Mouse (Mus musculus): ENCODE measurements around the gene Akr1c18. TPM values are rescaled to one million over a fixed set of nuclear protein-coding genes. Genes with fewer than 3 reads are reported as not detected.
"Not testable (repeated sequence)": the region's sequence is repeated elsewhere in the genome, so short reads cannot be mapped to it uniquely, and the experiment has no call there.

Gene Akr1c18
- not detected in 2 replicates for polyA plus RNA-seq (2015; fragmentation: Nextera tagmentation; extraction: Ambion mirVana)

GRCm38 (mm10) chr13:4150518-4150917 lies at the start of gene Akr1c18:
Gene Akr1c18 (minus strand): TSS chr13:4150654.
- Histone ChIP-seq H3K36me3 (ENCODE audit: control insufficient read depth, insufficient read depth, low read length) (no peaks in the 10 kb centered on the region), H3K4me1 (ENCODE audit: control insufficient read depth, insufficient read depth, low read length) (no peaks in the 10 kb centered on the region), H3K9ac (ENCODE audit: low read depth, low read length) (no peak within 1 kb of the TSS), H3K27ac (ENCODE audit: low read length) (no peak within 1 kb of the TSS), H3K4me2 (ENCODE audit: low read length) (no peak within 1 kb of the TSS), H3K4me3 (ENCODE audit: low read depth, low read length) (no peak within 1 kb of the TSS), H3K27me3 (ENCODE audit: control insufficient read depth, insufficient read depth, low read depth, low read length) (no peaks in the 10 kb centered on the region), H3K9me3 (replicated peaks; ENCODE audit: control insufficient read depth, low read length, poor library complexity, severe bottlenecking) (no peaks in the 10 kb centered on the region)
- ATAC-seq = no peak
- 73% methylated on average over 5 of the region's 5 CpGs for WGBS

DNA sequence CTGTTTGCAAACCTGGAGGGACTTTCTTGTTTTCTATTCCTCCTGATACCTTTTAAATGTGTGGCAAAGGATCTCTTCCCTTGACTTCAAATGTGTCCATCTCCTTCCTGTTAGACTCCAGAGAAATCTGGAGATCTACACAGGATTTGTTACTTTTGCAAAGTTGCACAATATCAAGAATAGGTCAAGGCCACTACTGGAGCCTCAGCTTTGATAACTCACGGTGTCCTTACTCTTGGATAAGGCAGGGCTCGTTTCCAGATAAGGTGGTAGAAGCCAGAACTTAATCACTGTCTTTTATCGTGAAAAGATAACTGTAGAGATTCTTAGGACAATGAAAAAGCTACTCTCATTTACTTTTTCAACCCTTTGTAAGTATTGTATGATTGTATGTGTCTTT lies 42.1 kb upstream of the Akr1c18 start:
- ATAC-seq = no peak
- Histone ChIP-seq H3K4me2 (ENCODE audit: low read length) (no peak overlapping the region), H3K9ac (ENCODE audit: low read depth, low read length) (no peak overlapping the region), H3K27me3 (ENCODE audit: control insufficient read depth, insufficient read depth, low read depth, low read length) (no peaks in the 10 kb centered on the region), H3K36me3 (ENCODE audit: control insufficient read depth, insufficient read depth, low read length) (no peaks in the 10 kb centered on the region), H3K27ac (ENCODE audit: low read length) (no peak overlapping the region), H3K4me1 (ENCODE audit: control insufficient read depth, insufficient read depth, low read length) (no peaks in the 10 kb centered on the region), H3K4me3 (ENCODE audit: low read depth, low read length) (no peak overlapping the region), H3K9me3 (replicated peaks; ENCODE audit: control insufficient read depth, low read length, poor library complexity, severe bottlenecking) (no peaks in the 10 kb centered on the region)
- 75% methylated on average over 3 of the region's 3 CpGs for WGBS

- H3K4me1 ChIP-seq (ENCODE audit: control insufficient read depth, insufficient read depth, low read length) = no peaks in the 10 kb centered on the region
- 81% methylated on average over 3 of the region's 3 CpGs for WGBS
- H3K27me3 ChIP-seq (ENCODE audit: control insufficient read depth, insufficient read depth, low read depth, low read length) = no peaks in the 10 kb centered on the region
- ATAC-seq = no peak
- H3K27ac ChIP-seq (ENCODE audit: low read length) = no peak within 1 kb of the TSS
- H3K36me3 ChIP-seq (ENCODE audit: control insufficient read depth, insufficient read depth, low read length) = no peaks in the 10 kb centered on the region
- no peak within 1 kb of the TSS for H3K4me2 ChIP-seq (ENCODE audit: low read length)
- no peaks in the 10 kb centered on the region for H3K9me3 ChIP-seq (replicated peaks; ENCODE audit: control insufficient read depth, low read length, poor library complexity, severe bottlenecking)
- H3K4me3 ChIP-seq (ENCODE audit: low read depth, low read length) = no peak within 1 kb of the TSS
- H3K9ac ChIP-seq (ENCODE audit: low read depth, low read length) = no peak within 1 kb of the TSS
Measured at GRCm38 (mm10) chr13:4190904-4191303, 40.5 kb upstream of the Akr1c18 start, which contains the start of gene Akr1c13. Gene Akr1c13 (plus strand): TSS chr13:4191150.

GRCm38 (mm10) chr13:4188174-4188573 lies 37.7 kb upstream of the Akr1c18 start:
- no peak overlapping the region for H3K9ac ChIP-seq (ENCODE audit: low read depth, low read length)
- H3K27ac ChIP-seq (ENCODE audit: low read length) = no peak overlapping the region
- H3K9me3 ChIP-seq (replicated peaks; ENCODE audit: control insufficient read depth, low read length, poor library complexity, severe bottlenecking) = no peaks in the 10 kb centered on the region
- H3K27me3 ChIP-seq (ENCODE audit: control insufficient read depth, insufficient read depth, low read depth, low read length) = no peaks in the 10 kb centered on the region
- ATAC-seq = no peak
- no peaks in the 10 kb centered on the region for H3K4me1 ChIP-seq (ENCODE audit: control insufficient read depth, insufficient read depth, low read length)
- H3K4me2 ChIP-seq (ENCODE audit: low read length) = no peak overlapping the region
- H3K4me3 ChIP-seq (ENCODE audit: low read depth, low read length) = no peak overlapping the region
- WGBS = 85% methylated on average over 2 of the region's 2 CpGs
- no peaks in the 10 kb centered on the region for H3K36me3 ChIP-seq (ENCODE audit: control insufficient read depth, insufficient read depth, low read length)

GRCm38 (mm10) chr13:4186641-4187411 lies 36.4 kb upstream of the Akr1c18 start:
- not testable (repeated sequence) for H3K9me3 ChIP-seq (replicated peaks; ENCODE audit: control insufficient read depth, low read length, poor library complexity, severe bottlenecking); H3K27me3 ChIP-seq (ENCODE audit: control insufficient read depth, insufficient read depth, low read depth, low read length); H3K9ac ChIP-seq (ENCODE audit: low read depth, low read length); H3K4me2 ChIP-seq (ENCODE audit: low read length); H3K27ac ChIP-seq (ENCODE audit: low read length); H3K4me1 ChIP-seq (ENCODE audit: control insufficient read depth, insufficient read depth, low read length); H3K4me3 ChIP-seq (ENCODE audit: low read depth, low read length); ATAC-seq; H3K36me3 ChIP-seq (ENCODE audit: control insufficient read depth, insufficient read depth, low read length)
- 82% methylated on average over 7 of the region's 7 CpGs for WGBS

DNA sequence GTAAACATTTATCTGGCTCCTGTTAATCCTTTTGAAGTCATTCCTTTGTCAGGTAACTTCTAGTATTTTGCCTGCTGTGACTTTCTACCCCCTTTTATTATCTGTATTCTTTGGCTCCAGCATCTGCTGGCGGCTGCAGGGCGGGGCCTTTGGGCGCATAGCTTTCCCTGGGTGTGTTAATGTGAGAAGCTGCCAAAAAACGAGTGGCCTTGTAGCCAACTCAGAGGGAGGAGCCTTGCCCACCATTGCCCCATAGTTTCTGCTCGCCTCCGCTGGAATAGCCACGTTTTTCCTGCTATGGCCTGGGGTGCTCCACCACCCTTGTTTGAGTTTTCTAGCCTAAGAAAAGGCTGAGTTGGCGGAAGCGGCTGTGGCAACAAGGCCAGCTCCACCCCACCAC lies 32.7 kb upstream of the Akr1c18 start:
- H3K9me3 ChIP-seq (replicated peaks; ENCODE audit: control insufficient read depth, low read length, poor library complexity, severe bottlenecking) = 0 out of 2 replicates have a peak, but pooled peaks cover 2% of the 10 kb centered on the region
- H3K36me3 ChIP-seq (ENCODE audit: control insufficient read depth, insufficient read depth, low read length) = no peaks in the 10 kb centered on the region
- H3K27ac ChIP-seq (ENCODE audit: low read length) = no peak overlapping the region
- no peaks in the 10 kb centered on the region for H3K4me1 ChIP-seq (ENCODE audit: control insufficient read depth, insufficient read depth, low read length)
- no peak overlapping the region for H3K9ac ChIP-seq (ENCODE audit: low read depth, low read length)
- no peak for ATAC-seq
- 68% methylated on average over 9 of the region's 9 CpGs for WGBS
- H3K4me3 ChIP-seq (ENCODE audit: low read depth, low read length) = no peak overlapping the region
- H3K4me2 ChIP-seq (ENCODE audit: low read length) = no peak overlapping the region
- no peaks in the 10 kb centered on the region for H3K27me3 ChIP-seq (ENCODE audit: control insufficient read depth, insufficient read depth, low read depth, low read length)

- H3K27ac ChIP-seq (ENCODE audit: low read length); H3K9ac ChIP-seq (ENCODE audit: low read depth, low read length); H3K4me2 ChIP-seq (ENCODE audit: low read length); ATAC-seq; H3K27me3 ChIP-seq (ENCODE audit: control insufficient read depth, insufficient read depth, low read depth, low read length); H3K36me3 ChIP-seq (ENCODE audit: control insufficient read depth, insufficient read depth, low read length); H3K9me3 ChIP-seq (replicated peaks; ENCODE audit: control insufficient read depth, low read length, poor library complexity, severe bottlenecking); H3K4me1 ChIP-seq (ENCODE audit: control insufficient read depth, insufficient read depth, low read length); H3K4me3 ChIP-seq (ENCODE audit: low read depth, low read length): not testable (repeated sequence)
- WGBS = 92% methylated on average over 4 of the region's 4 CpGs
Measured at GRCm38 (mm10) chr13:4181321-4181720, 30.9 kb upstream of the Akr1c18 start.

DNA sequence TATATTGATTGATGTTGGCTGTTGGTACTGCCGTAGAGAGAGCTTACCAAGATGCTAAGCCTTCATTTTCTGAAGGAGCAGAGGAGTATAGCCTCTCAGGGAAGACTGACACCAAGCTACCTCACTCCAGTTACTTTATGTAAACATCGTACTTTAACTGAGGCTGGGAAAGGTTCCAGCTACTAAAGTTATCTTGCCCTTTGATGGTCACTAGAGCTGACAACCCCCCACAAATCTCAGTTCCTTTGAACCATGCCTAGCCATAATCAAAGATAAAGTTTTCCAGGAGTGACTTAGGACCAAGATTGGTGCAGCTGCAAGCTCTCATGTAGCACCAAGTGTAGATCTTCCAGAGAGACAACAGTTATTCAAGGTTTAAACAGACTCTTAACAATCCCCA lies 22.5 kb upstream of the Akr1c18 start:
- Histone ChIP-seq H3K9me3 (replicated peaks; ENCODE audit: control insufficient read depth, low read length, poor library complexity, severe bottlenecking) (no peaks in the 10 kb centered on the region), H3K27me3 (ENCODE audit: control insufficient read depth, insufficient read depth, low read depth, low read length) (no peaks in the 10 kb centered on the region), H3K4me3 (ENCODE audit: low read depth, low read length) (no peak overlapping the region), H3K9ac (ENCODE audit: low read depth, low read length) (no peak overlapping the region), H3K4me1 (ENCODE audit: control insufficient read depth, insufficient read depth, low read length) (no peaks in the 10 kb centered on the region), H3K27ac (ENCODE audit: low read length) (no peak overlapping the region), H3K4me2 (ENCODE audit: low read length) (no peak overlapping the region), H3K36me3 (ENCODE audit: control insufficient read depth, insufficient read depth, low read length) (no peaks in the 10 kb centered on the region)
- 79% methylated on average over 2 of the region's 2 CpGs for WGBS
- no peak for ATAC-seq

DNA sequence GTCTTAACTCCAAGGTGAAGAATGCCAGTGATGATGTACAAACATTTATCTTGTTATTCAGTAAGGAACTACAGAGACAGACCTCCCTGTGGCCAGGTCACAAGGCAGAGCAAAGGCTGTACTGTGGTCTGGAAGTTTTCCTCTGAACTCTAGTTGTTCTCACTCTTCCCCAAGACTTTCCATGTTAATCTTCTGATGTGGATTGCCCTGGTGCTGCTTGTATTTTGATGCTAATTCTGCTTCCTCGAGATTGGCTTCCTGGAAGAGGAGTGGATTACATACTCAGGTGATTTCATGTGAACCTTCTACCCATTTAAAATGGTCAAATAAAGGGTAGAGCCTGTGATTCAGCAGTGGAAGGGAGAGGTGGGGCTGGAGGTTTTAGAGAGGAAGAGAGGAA lies 17.6 kb upstream of the Akr1c18 start:
- 30% methylated on average over 1 of the region's 1 CpGs for WGBS
- H3K4me1 ChIP-seq (ENCODE audit: control insufficient read depth, insufficient read depth, low read length) = no peaks in the 10 kb centered on the region
- H3K9me3 ChIP-seq (replicated peaks; ENCODE audit: control insufficient read depth, low read length, poor library complexity, severe bottlenecking) = no peaks in the 10 kb centered on the region
- H3K27ac ChIP-seq (ENCODE audit: low read length) = no peak overlapping the region
- H3K27me3 ChIP-seq (ENCODE audit: control insufficient read depth, insufficient read depth, low read depth, low read length) = no peaks in the 10 kb centered on the region
- H3K4me2 ChIP-seq (ENCODE audit: low read length) = no peak overlapping the region
- H3K9ac ChIP-seq (ENCODE audit: low read depth, low read length) = no peak overlapping the region
- no peaks in the 10 kb centered on the region for H3K36me3 ChIP-seq (ENCODE audit: control insufficient read depth, insufficient read depth, low read length)
- ATAC-seq = no peak
- H3K4me3 ChIP-seq (ENCODE audit: low read depth, low read length) = no peak overlapping the region

Data from midbrain, embryonic 16.5 days (tissue).